Mouse (Mus musculus): ENCODE data around the gene Krtap24-1. TPM values are rescaled to one million over a fixed set of nuclear protein-coding genes. Genes with fewer than 3 reads are reported as not detected.

Gene Krtap24-1
- polyA plus RNA-seq, 1 experiment, result 0.06 TPM

- Histone ChIP-seq H3K4me1 (ENCODE audit: control insufficient read depth, insufficient read depth, low read length) (no peaks in the 10 kb centered on the region), H3K27ac (ENCODE audit: control insufficient read depth, insufficient read depth, low read depth, low read length) (no peak overlapping the region), H3K36me3 (ENCODE audit: control insufficient read depth, insufficient read depth, low read length) (no peaks in the 10 kb centered on the region), H3K27me3 (ENCODE audit: control insufficient read depth, insufficient read depth, low read length) (no peaks in the 10 kb centered on the region), H3K4me3 (ENCODE audit: control insufficient read depth, low read depth, low read length) (no peak overlapping the region)
- TF ChIP-seq POLR2A (IDR thresholded peaks at IDR 0.05; ENCODE audit: control insufficient read depth, low read depth, low read length) (no peak), CTCF (IDR thresholded peaks at IDR 0.05; ENCODE audit: control insufficient read depth, insufficient read depth, insufficient replicate concordance, low read depth, low read length) (no peak)
Measured at GRCm38 (mm10) chr16:88569096-88569495, 43.0 kb downstream of the Krtap24-1 start.

- Histone ChIP-seq H3K27ac (ENCODE audit: control insufficient read depth, insufficient read depth, low read depth, low read length) (no peak within 1 kb of the TSS), H3K27me3 (ENCODE audit: control insufficient read depth, insufficient read depth, low read length) (no peaks in the 10 kb centered on the region), H3K4me3 (ENCODE audit: control insufficient read depth, low read depth, low read length) (no peak within 1 kb of the TSS), H3K4me1 (ENCODE audit: control insufficient read depth, insufficient read depth, low read length) (no peaks in the 10 kb centered on the region; the same call in 1 of the 2 replicates), H3K36me3 (ENCODE audit: control insufficient read depth, insufficient read depth, low read length) (no peaks in the 10 kb centered on the region)
- TF ChIP-seq POLR2A (IDR thresholded peaks at IDR 0.05; ENCODE audit: control insufficient read depth, low read depth, low read length), result no peak
- no peak for TF ChIP-seq CTCF (IDR thresholded peaks at IDR 0.05; ENCODE audit: control insufficient read depth, insufficient read depth, insufficient replicate concordance, low read depth, low read length)
Measured at GRCm38 (mm10) chr16:88563045-88563913, 48.8 kb downstream of the Krtap24-1 start, which contains the start of gene Cldn8. Gene Cldn8, minus strand, starts transcription at chr16:88563183.

GRCm38 (mm10) chr16:88561617-88562164 is 50.4 kb downstream of the Krtap24-1 start:
- H3K4me3 ChIP-seq (ENCODE audit: control insufficient read depth, low read depth, low read length), result no peak overlapping the region
- TF ChIP-seq POLR2A (IDR thresholded peaks at IDR 0.05; ENCODE audit: control insufficient read depth, low read depth, low read length) (no peak), CTCF (IDR thresholded peaks at IDR 0.05; ENCODE audit: control insufficient read depth, insufficient read depth, insufficient replicate concordance, low read depth, low read length) (no peak)
- no peaks in the 10 kb centered on the region; the same call in 1 of the 2 replicates for H3K4me1 ChIP-seq (ENCODE audit: control insufficient read depth, insufficient read depth, low read length)
- H3K36me3 ChIP-seq (ENCODE audit: control insufficient read depth, insufficient read depth, low read length), result no peaks in the 10 kb centered on the region
- H3K27ac ChIP-seq (ENCODE audit: control insufficient read depth, insufficient read depth, low read depth, low read length), result no peak overlapping the region
- no peaks in the 10 kb centered on the region for H3K27me3 ChIP-seq (ENCODE audit: control insufficient read depth, insufficient read depth, low read length)

Other genes starting within 250 kb of the Krtap24-1 start
- not detected in 2 replicates for gene Cldn17, start 105.3 kb downstream of the Krtap24-1 start, polyA plus RNA-seq (2012; rRNA removed)
- 2.8 TPM in 1 of 2 replicates, not detected in the other for gene Cldn8, start 49.1 kb downstream of the Krtap24-1 start, polyA plus RNA-seq (2012; rRNA removed)
- not detected in 2 replicates for gene 2310079G19Rik, start 15.4 kb upstream of the Krtap24-1 start, polyA plus RNA-seq (2012; rRNA removed)
- not detected in 2 replicates for gene Krtap26-1, start 35.5 kb upstream of the Krtap24-1 start, polyA plus RNA-seq (2012; rRNA removed)
- gene Krtap27-1, start 59.4 kb upstream of the Krtap24-1 start, polyA plus RNA-seq (2012; rRNA removed), result not detected in 2 replicates
- gene 2310061N02Rik, start 95.7 kb upstream of the Krtap24-1 start, polyA plus RNA-seq (2012; rRNA removed), result not detected in 2 replicates
- gene Krtap13-1, start 116.6 kb upstream of the Krtap24-1 start, polyA plus RNA-seq (2012; rRNA removed), result not detected in 2 replicates
- 0.12 and 0.17 TPM in 2 replicates for gene Krtap13, start 139.4 kb upstream of the Krtap24-1 start, polyA plus RNA-seq (2012; rRNA removed)
- gene 2310034C09Rik, start 146.6 kb upstream of the Krtap24-1 start, polyA plus RNA-seq (2012; rRNA removed), result not detected in 2 replicates
- not detected in 2 replicates for gene 2310057N15Rik, start 161.9 kb upstream of the Krtap24-1 start, polyA plus RNA-seq (2012; rRNA removed)
- gene Gm5965, start 165.6 kb upstream of the Krtap24-1 start, polyA plus RNA-seq (2012; rRNA removed), result not detected in 2 replicates
- not detected in 2 replicates for gene Gm20741, start 199.9 kb upstream of the Krtap24-1 start, polyA plus RNA-seq (2012; rRNA removed)
- not detected in 2 replicates for gene Krtap15, start 207.9 kb upstream of the Krtap24-1 start, polyA plus RNA-seq (2012; rRNA removed)
- gene Krtap14, start 213.9 kb upstream of the Krtap24-1 start, polyA plus RNA-seq (2012; rRNA removed), result not detected in 2 replicates

Measured in testis, adult 2 months (tissue).